Mouse (Mus musculus): ENCODE measurements around the gene Spn. TPM values are rescaled to one million over a fixed set of nuclear protein-coding genes. Genes with fewer than 3 reads are reported as not detected.

Gene Spn
- polyA plus RNA-seq, 1 experiment from 2014 or later = not detected

DNA sequence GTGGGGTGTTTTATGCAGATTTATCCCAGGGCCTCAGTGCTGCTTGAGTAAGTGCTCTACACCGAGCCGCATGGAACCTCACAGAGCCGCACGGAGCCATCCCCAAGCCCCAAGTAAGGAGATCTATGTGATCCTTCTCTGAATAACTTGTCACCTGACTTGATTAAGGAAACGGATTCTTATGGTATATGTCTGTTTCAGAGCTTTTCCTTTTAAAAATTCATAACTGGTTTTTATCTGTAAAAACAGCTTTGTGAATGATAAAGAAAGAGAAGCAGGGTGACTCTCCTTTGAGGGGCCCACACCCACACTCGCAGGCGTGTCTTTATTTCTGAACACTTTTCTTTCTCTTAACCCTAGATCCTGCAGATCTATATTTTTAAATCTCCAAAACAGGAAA is 1.5 kb upstream of the Spn start:
- H3K4me2 ChIP-seq (replicated peaks) = no peak overlapping the region
- H3K4me3 ChIP-seq = no peak overlapping the region
- H3K27me3 ChIP-seq = no peaks in the 10 kb centered on the region
- no peaks in the 10 kb centered on the region for H3K4me1 ChIP-seq
- 95% methylated on average over 7 of the region's 7 CpGs for WGBS
- no peak for ATAC-seq (replicated peaks)
- H3K27ac ChIP-seq (replicated peaks) = no peak overlapping the region
- H3K9ac ChIP-seq (replicated peaks) = no peak overlapping the region
- H3K36me3 ChIP-seq = no peaks in the 10 kb centered on the region
- no peaks in the 10 kb centered on the region for H3K9me3 ChIP-seq

GRCm38 (mm10) chr7:127136181-127137071 is 1.2 kb downstream of the Spn start:
- no peak for ATAC-seq (replicated peaks)
- Histone ChIP-seq H3K9me3 (no peaks in the 10 kb centered on the region), H3K4me3 (no peak overlapping the region), H3K27me3 (no peaks in the 10 kb centered on the region), H3K4me1 (no peaks in the 10 kb centered on the region), H3K27ac (replicated peaks) (no peak overlapping the region), H3K9ac (replicated peaks) (no peak overlapping the region), H3K36me3 (no peaks in the 10 kb centered on the region), H3K4me2 (replicated peaks) (no peak overlapping the region)
- WGBS = 84% methylated on average over 22 of the region's 22 CpGs

GRCm38 (mm10) chr7:127134821-127135447 is 2.7 kb downstream of the Spn start:
- no peak for ATAC-seq (replicated peaks)
- no peaks in the 10 kb centered on the region for H3K36me3 ChIP-seq
- no peak overlapping the region for H3K4me3 ChIP-seq
- H3K27me3 ChIP-seq = no peaks in the 10 kb centered on the region
- H3K9me3 ChIP-seq = no peaks in the 10 kb centered on the region
- no peaks in the 10 kb centered on the region for H3K4me1 ChIP-seq
- WGBS = 86% methylated on average over 11 of the region's 11 CpGs
- H3K27ac ChIP-seq (replicated peaks) = no peak overlapping the region
- H3K9ac ChIP-seq (replicated peaks) = no peak overlapping the region
- H3K4me2 ChIP-seq (replicated peaks) = no peak overlapping the region

DNA sequence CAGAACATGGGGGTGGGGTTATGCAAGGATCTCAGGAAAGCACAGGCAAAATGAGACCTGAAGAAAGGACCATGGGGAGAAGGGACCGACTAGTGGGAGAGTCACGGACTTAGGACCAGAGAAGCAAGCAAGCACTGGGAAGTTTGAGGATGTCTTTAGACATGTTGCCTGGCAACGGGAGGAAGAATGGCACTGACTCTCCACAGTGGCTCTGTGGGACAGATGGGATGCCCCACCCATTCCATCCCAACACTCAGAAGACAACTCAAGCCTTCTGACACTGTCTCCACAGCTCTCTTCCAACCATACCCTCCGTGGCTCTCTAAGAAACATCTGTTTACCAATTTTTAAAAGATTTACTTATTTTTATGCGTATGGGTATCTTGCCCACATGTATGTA is 4.5 kb downstream of the Spn start:
- Histone ChIP-seq H3K4me2 (replicated peaks) (no peak overlapping the region), H3K4me1 (no peaks in the 10 kb centered on the region; the same call in 1 of the 2 replicates), H3K4me3 (no peak overlapping the region), H3K36me3 (no peaks in the 10 kb centered on the region), H3K27me3 (no peaks in the 10 kb centered on the region), H3K9me3 (no peaks in the 10 kb centered on the region), H3K9ac (replicated peaks) (no peak overlapping the region), H3K27ac (replicated peaks) (no peak overlapping the region)
- no peak for ATAC-seq (replicated peaks)
- 55% methylated on average over 5 of the region's 5 CpGs for WGBS

- ATAC-seq (replicated peaks) = no peak
- no peaks in the 10 kb centered on the region for H3K36me3 ChIP-seq
Observed at GRCm38 (mm10) chr7:127129638-127130037, 8.0 kb downstream of the Spn start.

GRCm38 (mm10) chr7:127121911-127122270 is 15.7 kb downstream of the Spn start, which contains the start of gene Qprt:
Gene Qprt (minus strand): TSS chr7:127122226.
- Histone ChIP-seq H3K36me3 (no peaks in the 10 kb centered on the region), H3K4me1 (no peaks in the 10 kb centered on the region), H3K27me3 (peaks cover 18% of the 10 kb centered on the region; the same call in 1 of the 2 replicates), H3K4me2 (replicated peaks) (no peak within 1 kb of the TSS), H3K4me3 (no peak within 1 kb of the TSS), H3K27ac (replicated peaks) (no peak within 1 kb of the TSS), H3K9me3 (no peaks in the 10 kb centered on the region), H3K9ac (replicated peaks) (no peak within 1 kb of the TSS)
- no peak for ATAC-seq (replicated peaks)
- WGBS = 14% methylated on average over 7 of the region's 7 CpGs

More at GRCm38 (mm10) chr7:127129638-127130037, 8.0 kb downstream of the Spn start:
- 5% methylated on average over 4 of the region's 4 CpGs for WGBS
- Histone ChIP-seq H3K27ac (replicated peaks) (no peak overlapping the region), H3K9me3 (no peaks in the 10 kb centered on the region), H3K27me3 (no peaks in the 10 kb centered on the region), H3K4me1 (no peaks in the 10 kb centered on the region; the same call in 1 of the 2 replicates), H3K4me3 (no peak overlapping the region), H3K4me2 (replicated peaks) (no peak overlapping the region), H3K9ac (replicated peaks) (no peak overlapping the region)

DNA sequence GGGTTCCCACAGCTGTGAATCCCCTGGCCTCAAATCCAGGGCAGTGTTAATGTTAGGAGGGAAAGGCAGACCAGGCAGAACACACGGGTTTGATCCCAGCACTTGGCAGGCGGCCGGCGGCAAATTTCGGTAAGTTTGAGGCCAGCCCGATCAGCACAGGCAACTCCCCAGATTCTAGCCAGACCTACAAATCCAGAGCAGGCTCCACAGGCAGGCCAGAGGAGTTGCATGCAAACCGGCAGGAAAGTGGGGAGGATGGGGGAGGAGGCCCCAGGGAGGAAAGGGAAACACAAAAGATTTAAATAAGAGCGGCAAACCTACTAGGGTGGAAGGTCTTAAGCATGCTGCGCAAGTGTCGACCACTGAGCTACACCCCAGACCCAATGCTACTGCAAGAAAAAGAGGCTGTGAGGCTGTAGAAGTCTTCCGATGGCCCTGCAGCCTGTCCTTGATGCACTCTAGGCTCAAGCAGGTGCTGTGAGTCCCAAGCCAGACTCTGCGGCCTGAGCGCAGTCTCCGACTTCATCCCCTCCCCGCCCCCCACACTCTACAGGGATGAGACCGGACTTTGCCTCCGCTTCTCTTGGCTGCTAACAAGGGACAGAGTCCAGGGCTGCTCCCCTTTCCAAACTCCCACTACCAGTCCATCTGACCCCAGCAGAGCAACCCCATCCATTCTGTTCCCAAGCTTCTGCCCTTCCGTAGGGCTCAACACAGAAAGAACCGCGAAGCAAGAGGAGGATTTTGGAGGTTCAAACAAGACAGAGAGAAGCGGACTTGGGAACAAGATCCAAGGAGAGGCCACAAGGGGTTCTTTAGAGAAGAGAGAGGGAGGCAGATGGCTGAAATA is 16.3 kb downstream of the Spn start:
- no peak overlapping the region for H3K4me2 ChIP-seq (replicated peaks)
- WGBS = 8% methylated on average over 21 of the region's 21 CpGs
- ATAC-seq (replicated peaks) = no peak

DNA sequence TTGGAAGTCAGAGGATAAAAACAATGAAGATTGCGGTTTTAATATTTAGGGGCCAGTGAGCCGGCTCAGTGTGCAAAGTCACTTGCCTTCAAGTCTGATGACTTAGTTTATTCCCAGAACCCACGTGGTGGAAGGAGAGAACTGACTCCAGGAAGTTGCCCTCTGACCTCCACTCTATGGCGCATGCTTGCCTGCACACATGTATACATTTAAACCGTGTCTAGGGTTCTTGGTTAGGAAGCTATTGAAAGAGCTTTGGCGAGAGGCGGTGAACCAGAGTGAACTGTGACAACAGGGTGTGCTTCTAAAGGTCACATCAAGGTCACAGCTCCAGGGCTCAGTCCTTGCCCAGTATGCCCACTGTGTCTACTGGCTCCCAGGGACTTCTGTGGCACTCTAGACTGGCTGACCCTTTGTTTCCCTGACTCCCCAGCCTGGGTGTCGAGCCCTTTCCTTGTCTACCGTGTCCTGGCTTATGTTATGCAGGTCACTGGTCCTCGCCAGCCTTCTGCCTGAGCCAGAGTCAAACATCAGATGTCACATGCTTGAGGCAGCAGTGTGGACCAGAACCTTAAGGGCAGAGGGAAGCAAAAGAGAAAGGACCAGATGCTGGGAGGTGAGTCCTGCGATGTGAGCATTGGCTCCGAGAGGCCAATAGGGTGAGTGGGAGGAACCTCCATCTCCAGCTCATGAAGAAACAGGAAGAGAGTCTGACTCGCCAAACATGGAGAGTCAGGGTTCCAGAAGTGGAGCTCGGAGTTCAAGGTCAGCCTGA is 18.8 kb downstream of the Spn start:
- peaks cover 18% of the 10 kb centered on the region; the same call in 1 of the 2 replicates for H3K27me3 ChIP-seq
- H3K4me1 ChIP-seq = peaks cover under 1% of the 10 kb centered on the region; the same call in 1 of the 2 replicates
- H3K4me2 ChIP-seq (replicated peaks) = no peak overlapping the region
- no peak for ATAC-seq (replicated peaks)
- no peak overlapping the region for H3K9ac ChIP-seq (replicated peaks)
- 62% methylated on average over 14 of the region's 14 CpGs for WGBS
- no peaks in the 10 kb centered on the region for H3K36me3 ChIP-seq
- no peaks in the 10 kb centered on the region for H3K9me3 ChIP-seq
- H3K4me3 ChIP-seq = no peak overlapping the region
- H3K27ac ChIP-seq (replicated peaks) = no peak overlapping the region

More for the DNA sequence above, 16.3 kb downstream of the Spn start:
- H3K4me1 ChIP-seq = no peaks in the 10 kb centered on the region
- H3K27ac ChIP-seq (replicated peaks) = no peak overlapping the region
- no peak overlapping the region for H3K4me3 ChIP-seq
- no peak overlapping the region for H3K9ac ChIP-seq (replicated peaks)
- H3K9me3 ChIP-seq = no peaks in the 10 kb centered on the region
- H3K36me3 ChIP-seq = no peaks in the 10 kb centered on the region
- H3K27me3 ChIP-seq = peaks cover 18% of the 10 kb centered on the region; the same call in 1 of the 2 replicates

GRCm38 (mm10) chr7:127117948-127118347 is 19.7 kb downstream of the Spn start:
- Histone ChIP-seq H3K36me3 (no peaks in the 10 kb centered on the region), H3K27ac (replicated peaks) (no peak overlapping the region), H3K9ac (replicated peaks) (no peak overlapping the region), H3K4me2 (replicated peaks) (no peak overlapping the region), H3K27me3 (peaks cover 18% of the 10 kb centered on the region; the same call in 1 of the 2 replicates), H3K9me3 (no peaks in the 10 kb centered on the region), H3K4me1 (peaks cover 6% of the 10 kb centered on the region; the same call in 1 of the 2 replicates), H3K4me3 (no peak overlapping the region)
- WGBS = 53% methylated on average over 5 of the region's 5 CpGs
- ATAC-seq (replicated peaks) = no peak

GRCm38 (mm10) chr7:127116331-127116935 is 21.2 kb downstream of the Spn start:
- WGBS = 54% methylated on average over 11 of the region's 11 CpGs
- Histone ChIP-seq H3K9ac (replicated peaks) (no peak overlapping the region), H3K4me3 (no peak overlapping the region), H3K9me3 (no peaks in the 10 kb centered on the region), H3K36me3 (no peaks in the 10 kb centered on the region), H3K27ac (replicated peaks) (no peak overlapping the region), H3K27me3 (peaks cover 11% of the 10 kb centered on the region; the same call in 1 of the 2 replicates), H3K4me2 (replicated peaks) (no peak overlapping the region), H3K4me1 (peaks cover 6% of the 10 kb centered on the region; the same call in 1 of the 2 replicates)
- ATAC-seq (replicated peaks) = no peak

- H3K27me3 ChIP-seq = no peaks in the 10 kb centered on the region
- no peaks in the 10 kb centered on the region for H3K36me3 ChIP-seq
- 92% methylated on average over 11 of the region's 11 CpGs for WGBS
- peaks cover 6% of the 10 kb centered on the region; the same call in 1 of the 2 replicates for H3K4me1 ChIP-seq
- no peak overlapping the region for H3K9ac ChIP-seq (replicated peaks)
- H3K4me2 ChIP-seq (replicated peaks) = no peak overlapping the region
- no peak overlapping the region for H3K4me3 ChIP-seq
- no peak overlapping the region for H3K27ac ChIP-seq (replicated peaks)
- no peaks in the 10 kb centered on the region for H3K9me3 ChIP-seq
- no peak for ATAC-seq (replicated peaks)
Observed at GRCm38 (mm10) chr7:127114920-127115319, 22.7 kb downstream of the Spn start.

Measured in forebrain, embryonic 15.5 days (tissue).